In genomic region chr6:120302755-120303316, GRCm38 (mm10) we compare ENCODE assay signal across 10 mouse cellular contexts. TPM values are rescaled to one million over a fixed set of nuclear protein-coding genes. Genes with fewer than 3 reads are reported as not detected.
A peak's percentile ranks its signal among the peaks of the same experiment; 100 is the strongest.
DNase-seq lines count a peak whose midpoint lies in the region; ATAC-seq and TF ChIP-seq lines count a peak whose summit lies in the region.
"Had no signal": no experiment of that assay in that cellular context is flagged by ENCODE, and none has a peak within 500 bp of the region (broad histone marks: within the 10 kb centered on the region; RNA-seq: fewer than 3 reads in every experiment).

No protein-coding gene starts in this region.

- 16% methylated on average over 16 of the region's 16 CpGs for WGBS in heart, embryonic 16.5 days
- WGBS in limb, embryonic 15.5 days = 16% methylated on average over 16 of the region's 16 CpGs

- no peaks in the 10 kb centered on the region for H3K9me3 ChIP-seq in heart, embryonic 16.5 days (replicated peaks; ENCODE audit: control insufficient read depth, low read length)
- H3K9me3 ChIP-seq in limb, embryonic 15.5 days = no peaks in the 10 kb centered on the region

- H3K4me2 ChIP-seq in heart, embryonic 16.5 days (ENCODE audit: low read depth, low read length) = peak overlapping the region; percentile 48
- H3K4me2 ChIP-seq in limb, embryonic 15.5 days = peak overlapping the region; percentile 44

- ATAC-seq in heart, embryonic 16.5 days (replicated peaks; ENCODE audit: extremely low read depth, insufficient read depth, low FRiP score) = no peak
- ATAC-seq in limb, embryonic 15.5 days (ENCODE audit: insufficient number of reproducible peaks, low FRiP score, low TSS enrichment, low read depth) = no peak
- no peak for ATAC-seq in frontal cortex, adult (ENCODE audit: low TSS enrichment)

- no peaks in the 10 kb centered on the region for H3K36me3 ChIP-seq in heart, embryonic 16.5 days (ENCODE audit: control insufficient read depth, insufficient read depth)
- H3K36me3 ChIP-seq in limb, embryonic 15.5 days = no peaks in the 10 kb centered on the region

- peak; percentile 47 for TF ChIP-seq CTCF in left cerebral cortex, adult 2 months (IDR thresholded peaks at IDR 0.05)

- no peaks in the 10 kb centered on the region for H3K27me3 ChIP-seq in heart, embryonic 16.5 days (ENCODE audit: control insufficient read depth, insufficient read depth, low read length)
- no peaks in the 10 kb centered on the region for H3K27me3 ChIP-seq in limb, embryonic 15.5 days

- H3K4me1 ChIP-seq in heart, embryonic 16.5 days (ENCODE audit: control insufficient read depth, insufficient read depth, low read length) = peaks cover 6% of the 10 kb centered on the region; the same call in 1 of the 2 replicates
- peaks cover 8% of the 10 kb centered on the region; the same call in 1 of the 2 replicates for H3K4me1 ChIP-seq in limb, embryonic 15.5 days

- H3K4me3 ChIP-seq in left cerebral cortex, adult 2 months = no peak overlapping the region
- no peak overlapping the region for H3K4me3 ChIP-seq in heart, embryonic 16.5 days (ENCODE audit: low read length)
- H3K4me3 ChIP-seq in limb, embryonic 15.5 days = peak overlapping the region; percentile 22
- H3K4me3 ChIP-seq: myocyte had no signal

- H3K27ac ChIP-seq in left cerebral cortex, adult 2 months = no peak overlapping the region
- H3K27ac ChIP-seq in heart, embryonic 16.5 days (ENCODE audit: low read length) = no peak overlapping the region
- peak overlapping the region; percentile 67; the same call in 1 of the 2 replicates for H3K27ac ChIP-seq in limb, embryonic 15.5 days

- H3K9ac ChIP-seq in heart, embryonic 16.5 days (ENCODE audit: low read length) = peak overlapping the region; percentile 31; the same call in 1 of the 2 replicates
- H3K9ac ChIP-seq in limb, embryonic 15.5 days = peak overlapping the region; percentile 10; the same call in 1 of the 2 replicates

- DNase-seq in left cerebral cortex, adult 2 months (ENCODE audit: extremely low spot score in 1 of 2, low spot score in 2 of 2) = no peak
- no peak for DNase-seq in left cerebral cortex, adult 9 months (ENCODE audit: low spot score in 2 of 2)
- DNase-seq in embryo, embryonic 11 days = peak; percentile 48
- no peak for DNase-seq in urinary bladder, postnatal 4 days (ENCODE audit: low spot score in 2 of 2)
- no peak for DNase-seq in ovary, adult 18-20 months (ENCODE audit: low spot score)

- intact Hi-C loops in left cerebral cortex, adult 2 months (cut with DNase I) = loop anchor here (5.0 kb wide), 1 partner anchor 301 kb away; no protein-coding TSS in a partner anchor

RNA-seq across cellular contexts. Expression of gene B4galnt3, which starts 8.5 kb away (rescaled TPM):
- total RNA-seq in left cerebral cortex, adult 2 months (2021) = 1 to 10 TPM in 1 of 2 experiments, under 1 TPM in 1; 0.93 to 1.3 TPM
- 0.20 TPM in 2 replicates for polyA plus RNA-seq in heart, embryonic 16.5 days (2015; fragmentation: Nextera tagmentation; extraction: Ambion mirVana)
- 1.1 and 1.3 TPM in 2 replicates for polyA plus RNA-seq in limb, embryonic 15.5 days (2015; fragmentation: Nextera tagmentation; extraction: Ambion mirVana)

RNA-seq across cellular contexts. Expression of gene D330020A13Rik, which starts 8.7 kb away (rescaled TPM):
- total RNA-seq in left cerebral cortex, adult 2 months (2021) = not detected
- 0.49 TPM in 1 of 2 replicates, not detected in the other for polyA plus RNA-seq in heart, embryonic 16.5 days (2015; fragmentation: Nextera tagmentation; extraction: Ambion mirVana)
- 0.40 and 0.77 TPM in 2 replicates for polyA plus RNA-seq in limb, embryonic 15.5 days (2015; fragmentation: Nextera tagmentation; extraction: Ambion mirVana)
- total RNA-seq: heart, adult 18-20 months had no signal
